Mouse (Mus musculus): ENCODE measurements around the gene Rbms3.

GRCm38 (mm10) chr9:116922561-116922960, 707.2 kb downstream of the Rbms3 start:
- TF ChIP-seq CTCF (IDR thresholded peaks at IDR 0.05; ENCODE audit: control insufficient read depth, insufficient read depth, low read length) (no peak), POLR2A (IDR thresholded peaks at IDR 0.05; ENCODE audit: borderline replicate concordance, control insufficient read depth, low read depth, low read length) (no peak)

Data from bone marrow, adult 2 months (tissue).